Mouse (Mus musculus) liver, embryonic 14.5 days (tissue): Measurements from ENCODE around the gene Gzmf. TPM values are rescaled to one million over a fixed set of nuclear protein-coding genes. Genes with fewer than 3 reads are reported as not detected.
"Not testable (repeated sequence)": the region's sequence is repeated elsewhere in the genome, so short reads cannot be mapped to it uniquely, and the experiment has no call there.

ENCODE experiments used
- ATAC-seq: fragments of 200-750 bp; cut with Nextera tagmentation; 2 replicates; pipeline ENCODE4 v1.8.0; 2017; ENCODE audit warnings: moderate number of reproducible peaks, mild to moderate bottlenecking, moderate library complexity; ENCODE audit not compliant: insufficient read depth
- DNase-seq, 3 experiments: peaks; one replicate each; pipeline ENCODE4 v3.0.0-alpha.2; 2012 to 2013; ENCODE audit warnings: low read depth in 3 of 3, low spot score in 3 of 3
- H3K27ac ChIP-seq: fragments of 300-500 bp; sonication (generic); 2 replicates; pipeline ENCODE4 v1.5.1; 2014; ENCODE audit warnings: moderate library complexity, mild to moderate bottlenecking, control low read depth, inconsistent platforms
- H3K27me3 ChIP-seq: fragments of 300-500 bp; sonication (generic); 2 replicates; pipeline ENCODE4 v1.6.1; 2014; ENCODE audit warnings: mild to moderate bottlenecking, low read length, moderate library complexity; ENCODE audit not compliant: control insufficient read depth, insufficient read depth
- H3K36me3 ChIP-seq: fragments of 300-500 bp; sonication (generic); replicated peaks from 2 replicates; pipeline ENCODE4 v1.6.1; 2014; ENCODE audit warnings: low read depth; ENCODE audit not compliant: control insufficient read depth, insufficient read depth
- H3K4me1 ChIP-seq, 2 experiments: fragments of 200-500 bp in 1 of 2; fragments of 300-500 bp in 1 of 2; sonication (generic) in 1 of 2; replicated peaks; 2 replicates each; pipeline ENCODE4 v1.6.1; 2012 to 2014; ENCODE audit warnings: antibody characterized with exemption in 1 of 2, inconsistent platforms in 1 of 2, low read length in 1 of 2; ENCODE audit not compliant: control insufficient read depth in 2 of 2, insufficient read depth in 2 of 2
- H3K4me2 ChIP-seq: fragments of 300-500 bp; sonication (generic); 2 replicates; pipeline ENCODE4 v1.6.1; 2014; ENCODE audit warnings: low read depth, mild to moderate bottlenecking, control low read depth, moderate library complexity
- H3K4me3 ChIP-seq, 2 experiments: fragments of 200-500 bp in 1 of 2; fragments of 300-500 bp in 1 of 2; sonication (generic) in 1 of 2; 2 replicates each; pipeline ENCODE4 v1.5.1; 2012 to 2014; ENCODE audit warnings: low read depth in 2 of 2, low read length in 2 of 2, mild to moderate bottlenecking in 2 of 2, control low read depth in 1 of 2, inconsistent platforms in 1 of 2, moderate library complexity in 1 of 2; ENCODE audit not compliant: insufficient read depth in 1 of 2
- H3K9ac ChIP-seq: fragments of 300-500 bp; sonication (generic); replicated peaks from 2 replicates; pipeline ENCODE4 v1.6.1; 2014; ENCODE audit warnings: mild to moderate bottlenecking, control low read depth, moderate library complexity
- H3K9me3 ChIP-seq: fragments of 300-500 bp; sonication (generic); 2 replicates; pipeline ENCODE4 v1.6.1; 2016; ENCODE audit warnings: low read length, mixed read lengths; ENCODE audit not compliant: control insufficient read depth
- CTCF ChIP-seq: IDR thresholded peaks from 2 replicates; pipeline ENCODE4 v1.5.1; 2016; ENCODE audit warnings: antibody characterized with exemption, low read depth, control low read depth
- EP300 ChIP-seq: IDR thresholded peaks from 2 replicates; pipeline ENCODE4 v1.6.1; 2016; ENCODE audit warnings: antibody characterized with exemption, low read depth
- WGBS: fragments of 180-500 bp; shearing (Covaris S2); extraction: QIAGEN DNeasy Blood & Tissue Kit; methylation state at CpG from one replicate; pipeline ENCODE4 v1.1.7; 2014; ENCODE audit not compliant: insufficient replicate concordance; 5-methylcytosine and 5-hydroxymethylcytosine counted together
- polyA plus RNA-seq, 2 experiments: library from polyadenylated mRNA; depleted of rRNA in 1 of 2; stranded (reverse) in 1 of 2; unstranded in 1 of 2; fragments of >200 nt; fragmentation: Nextera tagmentation in 1 of 2; extraction: Ambion mirVana in 1 of 2; gene quantifications; 2 replicates each; pipeline versions ENCODE4 v1.2.1 to v1.2.3; 2012 to 2014

The Gzmf gene
- polyA plus RNA-seq, 2 experiments, result not detected

DNA sequence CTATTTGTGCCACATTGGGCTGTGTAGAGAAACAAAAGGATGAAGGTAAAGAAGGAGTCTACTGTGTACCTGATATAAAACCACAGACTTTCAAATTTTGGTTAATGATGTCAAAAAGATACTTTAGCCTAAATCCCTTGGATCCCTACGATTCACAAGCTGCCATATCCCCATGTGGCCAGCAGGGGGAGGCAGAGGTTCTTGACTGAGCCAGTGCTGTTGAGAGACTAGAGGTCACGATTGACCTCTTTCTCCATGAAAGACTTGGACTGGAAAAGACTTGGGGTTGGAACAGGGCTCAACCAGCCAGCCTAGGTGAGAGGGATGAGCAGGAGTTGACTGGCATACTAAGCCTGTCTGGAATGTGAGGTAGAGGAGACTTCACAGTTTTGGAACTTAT is 7.2 kb downstream of the Gzmf start:
- no peak overlapping the region for H3K4me3 ChIP-seq
- H3K9ac ChIP-seq, result no peak overlapping the region
- H3K27ac ChIP-seq, result no peak overlapping the region
- DNase-seq (peak; percentile 6 to 10 (median 10)), ATAC-seq (no peak)
- no peaks in the 10 kb centered on the region for H3K36me3 ChIP-seq
- H3K4me2 ChIP-seq, result no peak overlapping the region
- no peaks in the 10 kb centered on the region for H3K27me3 ChIP-seq
- H3K4me1 ChIP-seq, result no peaks in the 10 kb centered on the region
- no peaks in the 10 kb centered on the region for H3K9me3 ChIP-seq
- 8% methylated on average over 2 of the region's 2 CpGs for WGBS
- TF ChIP-seq CTCF (peak; percentile 93), EP300 (no peak)

DNA sequence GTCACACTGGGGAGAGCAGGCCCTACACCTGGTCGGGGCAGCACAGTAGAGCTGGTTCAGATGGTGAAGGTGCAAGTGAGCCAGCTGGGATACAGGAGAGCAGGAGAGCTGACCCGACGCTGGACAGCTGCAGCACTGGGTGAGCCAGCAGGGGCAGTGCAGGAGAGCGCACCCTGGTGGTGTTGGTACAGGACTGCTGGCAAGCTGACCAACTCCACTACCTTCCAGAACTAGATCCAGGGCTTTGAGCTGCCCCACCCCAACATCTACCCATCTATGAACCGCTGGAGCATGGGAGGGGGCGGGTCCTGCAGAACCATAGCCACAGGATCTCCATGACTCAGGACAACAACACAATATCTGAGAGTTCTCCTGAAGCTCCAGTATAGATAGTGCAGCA is 24.3 kb downstream of the Gzmf start:
- Histone ChIP-seq H3K27ac (no peak overlapping the region), H3K9ac (no peak overlapping the region), H3K4me2 (no peak overlapping the region), H3K4me1 (no peaks in the 10 kb centered on the region), H3K4me3 (no peak overlapping the region), H3K27me3 (no peaks in the 10 kb centered on the region), H3K9me3 (no peaks in the 10 kb centered on the region), H3K36me3 (no peaks in the 10 kb centered on the region)
- no peak for TF ChIP-seq EP300
- TF ChIP-seq CTCF, result peak; percentile 44
- 27% methylated on average over 6 of the region's 6 CpGs for WGBS
- ATAC-seq (no peak), DNase-seq (no peak)

DNA sequence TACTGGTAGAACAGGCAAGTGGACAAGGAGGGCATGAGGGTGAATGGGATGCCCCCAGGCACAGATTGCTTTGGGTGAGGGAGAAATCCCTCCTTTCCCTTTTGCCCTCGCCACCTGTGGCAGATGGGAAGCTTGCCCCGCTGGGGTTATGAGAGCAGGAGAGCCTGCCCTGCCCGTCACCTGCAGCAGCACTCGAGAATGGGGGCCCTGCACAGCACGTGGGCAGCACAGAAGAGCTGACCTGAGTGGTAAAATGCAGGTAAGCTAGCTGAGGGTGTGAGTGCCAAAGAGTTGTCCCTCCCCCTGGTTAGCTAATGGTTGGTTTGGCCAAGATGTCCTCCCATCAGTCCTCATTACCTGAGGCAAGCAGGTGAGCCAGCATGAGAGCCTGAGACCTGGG is 24.7 kb downstream of the Gzmf start:
- no peak overlapping the region for H3K27ac ChIP-seq
- H3K4me2 ChIP-seq, result no peak overlapping the region
- no peaks in the 10 kb centered on the region for H3K9me3 ChIP-seq
- H3K4me1 ChIP-seq, result no peaks in the 10 kb centered on the region
- no peak for DNase-seq
- ATAC-seq, result no peak
- H3K4me3 ChIP-seq, result no peak overlapping the region
- no peaks in the 10 kb centered on the region for H3K27me3 ChIP-seq
- no peak overlapping the region for H3K9ac ChIP-seq
- WGBS, result 54% methylated on average over 5 of the region's 5 CpGs
- H3K36me3 ChIP-seq, result no peaks in the 10 kb centered on the region
- TF ChIP-seq EP300 (no peak), CTCF (no peak)

DNA sequence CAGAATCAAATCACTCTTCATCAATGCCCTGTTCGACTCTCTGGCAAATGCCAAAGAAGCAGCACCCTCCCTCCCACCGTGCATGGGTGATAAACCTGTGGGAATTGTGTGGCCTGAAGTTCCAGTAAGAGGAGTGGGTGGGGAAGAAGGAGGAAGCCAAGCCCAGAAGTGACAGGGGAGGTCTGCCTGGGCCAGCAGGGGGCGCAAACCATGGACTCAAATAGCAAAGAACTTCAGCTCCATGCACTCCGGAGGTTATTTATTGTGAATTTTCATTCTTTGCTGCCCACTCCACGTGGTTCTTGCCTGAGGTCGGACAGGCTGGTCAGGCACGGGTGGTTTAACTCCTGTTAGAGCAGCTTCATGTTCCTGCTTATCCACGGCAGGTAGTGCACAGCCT is 33.6 kb downstream of the Gzmf start:
- H3K36me3 ChIP-seq, H3K9me3 ChIP-seq, H3K4me3 ChIP-seq, H3K4me2 ChIP-seq, H3K27ac ChIP-seq, H3K27me3 ChIP-seq, ATAC-seq, H3K4me1 ChIP-seq, H3K9ac ChIP-seq: not testable (repeated sequence)
- 18% methylated on average over 8 of the region's 8 CpGs for WGBS
- peak in 1 of 3 experiments; percentile 3 for DNase-seq
- TF ChIP-seq CTCF, result peak; percentile 74

DNA sequence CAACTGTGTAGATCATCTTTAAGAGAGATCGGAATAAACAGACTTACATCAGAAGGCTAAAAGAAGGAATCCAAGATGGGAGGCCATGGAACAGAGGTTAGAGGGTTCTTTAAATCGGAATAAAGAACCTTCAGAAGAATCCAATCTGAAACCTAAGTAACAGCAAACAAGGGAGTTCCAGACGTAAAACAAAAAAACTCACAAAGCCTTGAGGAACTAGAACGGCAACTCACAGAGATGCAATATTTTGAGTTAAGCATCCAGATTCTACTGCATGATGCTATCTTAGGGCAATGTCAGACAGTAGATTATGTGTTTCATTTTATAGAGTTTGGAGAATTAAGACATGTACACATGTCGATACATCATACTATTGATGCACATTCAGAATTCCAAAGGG is 36.7 kb downstream of the Gzmf start, which contains the start of gene Gzmn:
TSS of gene Gzmn (minus strand) at position 101 of the 400 bp plus-strand sequence.
- Histone ChIP-seq H3K27ac (no peak within 1 kb of the TSS), H3K4me3 (no peak within 1 kb of the TSS), H3K9ac (no peak within 1 kb of the TSS), H3K4me1 (no peaks in the 10 kb centered on the region), H3K36me3 (no peaks in the 10 kb centered on the region), H3K4me2 (no peak within 1 kb of the TSS), H3K27me3 (no peaks in the 10 kb centered on the region), H3K9me3 (no peaks in the 10 kb centered on the region)
- no peak for ATAC-seq
- TF ChIP-seq CTCF, result no peak
- TF ChIP-seq EP300, result no peak
- DNase-seq, result no peak
- 66% methylated on average over 5 of the region's 5 CpGs for WGBS
